Mouse (Mus musculus) right cerebral cortex, postnatal 25 days (tissue): ENCODE results near the gene S100a2.
A peak's percentile ranks its signal among the peaks of the same experiment; 100 is the strongest.

Experiments
- DNase-seq: peaks from one replicate; pipeline ENCODE4 v3.0.0; 2022

S100a2 gene

DNA sequence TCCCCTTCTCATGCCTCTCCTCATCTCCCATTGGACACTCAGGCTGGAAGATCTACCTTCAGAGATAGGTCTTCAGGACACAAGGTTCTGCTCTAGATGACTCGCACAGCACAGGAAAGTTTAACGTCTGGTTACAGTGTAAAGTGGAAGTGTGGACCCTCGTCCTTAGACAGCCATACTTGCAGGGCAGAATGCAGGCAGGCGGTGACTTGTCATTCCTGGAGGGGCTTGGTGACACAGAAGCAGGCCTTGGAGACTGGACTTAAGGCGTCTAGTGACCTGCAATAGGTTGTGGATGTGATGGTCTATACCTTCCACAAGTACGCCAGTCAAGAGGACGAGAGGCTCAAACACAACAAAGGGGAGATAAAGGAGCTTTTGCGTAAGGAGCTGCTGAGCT, at the start of gene S100a2:
S100a2 (plus strand) TSS at position 301 of the 400 bp plus-strand sequence.
- DNase-seq = no peak

DNA sequence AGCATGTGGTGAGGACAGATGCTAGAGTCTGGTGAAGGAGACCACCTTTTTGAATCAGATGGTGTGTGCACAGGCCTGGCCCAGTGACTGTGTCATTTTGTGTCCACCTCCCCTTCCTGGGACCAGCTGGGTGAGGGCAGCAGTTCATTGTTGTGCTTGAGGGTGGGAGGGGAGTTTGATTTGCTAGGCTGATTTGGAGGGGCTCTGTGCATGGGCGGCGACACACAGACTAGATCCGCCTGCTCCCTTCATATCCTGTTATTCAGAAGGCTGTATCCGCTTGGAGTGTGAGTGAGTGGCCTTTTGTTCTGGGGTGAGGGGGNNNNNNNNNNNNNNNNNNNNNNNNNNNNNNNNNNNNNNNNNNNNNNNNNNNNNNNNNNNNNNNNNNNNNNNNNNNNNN, 49.1 kb upstream of the S100a2 start:
- DNase-seq = no peak

DNA sequence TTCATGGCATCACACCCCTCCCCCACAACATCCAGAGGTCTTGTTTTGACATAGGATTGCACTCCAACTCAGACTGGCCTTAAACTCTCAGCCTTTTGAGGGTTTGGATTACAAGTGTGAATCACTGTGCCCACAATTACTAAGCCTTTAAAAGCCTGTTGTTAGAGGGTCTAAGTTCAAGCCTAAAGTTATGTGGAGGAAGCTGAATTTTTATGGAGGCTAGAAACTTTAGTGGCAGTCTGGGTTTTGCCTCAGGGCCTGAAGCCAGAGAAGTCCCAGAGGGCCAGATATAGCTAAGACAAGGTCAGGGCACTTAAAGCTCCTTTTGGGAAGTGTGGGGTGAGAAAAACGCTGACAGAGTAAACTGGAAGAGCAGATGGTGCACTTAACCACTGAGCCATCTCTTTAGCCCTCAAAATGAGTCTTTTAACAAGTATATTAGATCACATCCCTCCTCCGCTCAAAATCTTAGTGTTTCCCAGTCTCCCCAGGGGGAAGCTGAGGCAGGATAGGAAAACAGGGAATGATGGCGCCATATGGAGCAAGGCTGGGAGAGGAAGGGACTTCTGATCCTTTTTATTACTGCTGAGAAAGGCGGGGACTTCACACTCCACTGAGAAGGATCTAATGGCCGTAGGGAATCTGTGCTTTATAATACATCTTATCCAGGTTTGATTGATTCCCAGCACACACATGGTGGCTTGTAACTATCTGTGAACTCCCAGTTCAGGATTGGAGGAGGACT, 40.2 kb upstream of the S100a2 start:
- DNase-seq = no peak

- DNase-seq = no peak
These were observed 39.6 kb upstream of the S100a2 start for GRCm38 (mm10) chr3:90550421-90550790.

- no peak for DNase-seq
These were observed 37.8 kb upstream of the S100a2 start for GRCm38 (mm10) chr3:90552231-90552630.

DNA sequence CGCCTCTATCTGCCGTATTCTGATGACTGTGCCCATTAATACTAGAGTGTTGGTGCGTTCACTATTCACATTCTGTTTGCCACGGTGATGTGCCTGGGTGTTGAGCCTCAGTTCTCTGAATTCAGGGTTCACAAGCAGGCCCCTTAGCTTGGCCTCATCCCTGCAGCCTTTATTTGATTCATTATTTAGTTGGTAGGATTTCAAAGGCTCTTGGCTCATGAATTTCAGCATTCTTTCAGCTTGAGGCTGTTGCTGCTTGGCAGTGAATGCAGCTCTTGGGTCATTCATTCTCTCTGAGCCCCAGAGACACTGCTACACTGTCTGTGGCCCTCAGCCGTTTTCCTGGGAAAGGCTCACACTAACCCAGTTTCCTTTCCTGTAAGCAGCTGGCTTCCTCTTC, 34.1 kb upstream of the S100a2 start:
- peak; percentile 15 for DNase-seq

DNA sequence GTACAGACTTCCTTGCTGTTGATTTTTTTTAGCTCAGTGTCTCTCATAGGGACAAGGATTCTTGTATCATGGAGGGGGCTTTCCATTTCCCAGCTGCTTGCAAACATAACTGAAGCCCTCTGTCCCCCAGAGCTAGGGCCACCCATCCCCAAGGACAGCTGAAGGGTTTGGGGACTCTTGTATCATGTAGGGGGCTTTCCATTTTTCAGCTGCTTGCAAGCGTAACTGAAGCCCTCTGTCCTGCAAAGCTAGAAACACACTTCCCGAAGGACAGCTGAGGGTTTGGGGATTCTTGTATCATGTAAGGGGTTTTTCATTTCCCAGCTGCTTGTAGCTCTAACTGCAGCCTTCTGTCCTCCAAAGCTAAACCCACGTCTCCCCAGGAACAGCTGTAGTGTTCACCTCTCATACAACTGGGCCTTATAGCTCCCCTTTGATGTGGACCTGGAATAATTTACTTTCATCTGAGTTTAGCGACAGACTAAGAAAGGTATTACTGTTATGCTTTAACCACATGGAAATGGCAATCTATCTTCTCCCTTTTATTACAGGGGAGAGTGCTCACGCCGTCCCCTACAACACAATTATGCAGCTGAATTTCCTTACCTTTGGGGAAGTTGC, 29.9 kb upstream of the S100a2 start, which contains the start of gene S100a3:
S100a3 (plus strand) TSS at position 571 of the 621 bp plus-strand sequence.
- DNase-seq = no peak

GRCm38 (mm10) chr3:90574691-90575090, 15.4 kb upstream of the S100a2 start:
- DNase-seq = no peak

GRCm38 (mm10) chr3:90575320-90575719, 14.7 kb upstream of the S100a2 start:
- no peak for DNase-seq

DNA sequence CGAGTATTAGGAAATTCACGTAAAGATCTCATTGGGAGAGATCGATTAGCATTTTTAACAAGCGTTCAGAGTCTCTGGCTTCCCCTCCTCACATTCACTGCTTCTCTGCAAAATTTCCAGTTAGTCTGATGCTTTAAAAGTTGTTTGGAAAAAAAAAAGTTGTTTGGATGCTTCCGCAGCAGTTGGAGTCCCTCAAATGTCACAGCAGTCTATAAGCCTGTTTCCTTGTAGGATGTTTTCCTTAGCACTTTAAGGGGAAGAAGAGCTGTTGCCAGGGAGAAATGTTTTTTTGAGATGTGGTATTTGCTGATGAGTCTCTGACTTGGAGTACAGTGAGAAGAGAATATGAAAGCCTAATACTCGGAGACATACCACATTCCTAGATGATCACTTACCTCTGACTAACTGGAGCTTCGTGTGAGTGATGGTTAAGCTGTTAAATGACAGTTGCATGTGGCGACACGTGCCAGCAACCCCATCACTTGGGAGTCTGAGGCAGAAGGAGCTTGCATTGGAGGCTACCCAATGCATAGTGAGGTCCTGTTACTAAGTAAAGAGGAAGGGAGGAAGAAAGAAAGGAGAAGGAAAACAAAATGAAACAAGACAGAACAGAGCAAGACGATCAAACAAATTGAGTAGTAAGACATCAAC, 13.6 kb upstream of the S100a2 start:
- DNase-seq = no peak

GRCm38 (mm10) chr3:90579433-90579832, 10.6 kb upstream of the S100a2 start:
- no peak for DNase-seq

- no peak for DNase-seq
These were observed 8.9 kb upstream of the S100a2 start for GRCm38 (mm10) chr3:90581141-90581540.

- no peak for DNase-seq
These were observed 7.9 kb upstream of the S100a2 start for GRCm38 (mm10) chr3:90582156-90582555.

- DNase-seq = no peak
These were observed 7.5 kb upstream of the S100a2 start for GRCm38 (mm10) chr3:90582556-90582955.

DNA sequence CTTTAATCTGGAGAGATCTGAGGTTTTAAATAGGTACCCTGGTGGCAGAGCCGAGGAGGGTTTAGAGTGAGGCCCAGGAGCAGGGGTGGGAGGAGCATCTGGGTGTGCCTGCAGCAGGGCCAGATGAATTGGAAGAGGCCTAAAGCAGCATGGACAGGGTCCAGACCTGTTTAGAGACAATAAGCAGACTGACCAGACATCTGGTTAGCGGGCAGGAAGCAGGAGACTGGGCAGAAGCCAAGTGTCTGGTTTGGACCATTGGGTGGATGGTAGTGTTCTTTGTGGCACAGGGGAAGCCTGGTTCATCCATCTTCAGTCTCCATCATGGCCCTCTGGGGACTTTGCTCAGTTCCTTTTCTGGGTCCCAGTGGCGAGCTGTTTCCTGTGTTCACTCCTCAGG, 6.2 kb upstream of the S100a2 start:
- DNase-seq = no peak

DNA sequence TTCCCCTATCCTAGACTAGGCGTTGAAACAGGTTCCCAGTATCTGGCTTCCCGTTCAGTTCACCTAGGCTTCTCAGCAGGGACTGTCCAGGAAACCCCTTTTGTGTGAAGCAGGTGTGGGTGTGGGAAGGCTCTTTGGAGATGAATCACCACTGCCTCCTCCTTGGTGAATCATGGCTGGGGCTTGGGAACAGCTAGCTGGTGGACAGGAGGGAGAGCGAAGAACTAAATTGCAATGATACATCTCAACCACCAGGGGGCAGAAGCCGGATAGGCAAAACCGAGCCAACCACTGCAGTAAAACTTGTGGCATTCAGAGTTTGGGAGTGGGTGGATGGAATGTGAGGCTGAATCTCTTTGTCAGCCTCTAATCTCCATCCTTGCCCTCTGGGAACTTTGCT, 4.5 kb upstream of the S100a2 start:
- peak; percentile 75 for DNase-seq

GRCm38 (mm10) chr3:90586016-90586643, 3.9 kb upstream of the S100a2 start:
- DNase-seq = no peak

GRCm38 (mm10) chr3:90586906-90587305, 3.1 kb upstream of the S100a2 start:
- DNase-seq = no peak

- DNase-seq = no peak
These were observed 2.5 kb upstream of the S100a2 start for GRCm38 (mm10) chr3:90587361-90588101.

DNA sequence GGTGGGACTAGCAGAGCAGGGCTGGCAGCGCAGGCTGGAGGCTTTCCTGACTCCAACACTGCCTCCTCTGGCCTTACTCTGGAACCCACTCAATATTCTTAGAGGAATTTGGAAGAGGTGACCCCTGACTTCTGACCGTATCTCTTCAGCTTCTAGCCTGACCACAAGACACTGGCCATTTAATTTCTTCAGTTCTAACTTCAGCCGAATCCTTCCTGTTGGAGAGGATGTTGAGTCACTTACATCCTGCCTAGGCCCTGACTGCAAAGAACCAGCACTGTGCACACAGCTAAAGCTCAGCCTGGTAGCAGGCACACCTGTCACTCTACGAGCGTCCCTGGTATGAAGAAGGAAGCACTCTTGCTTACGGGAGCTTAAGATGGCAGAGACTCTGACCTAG, 657 bp upstream of the S100a2 start:
- DNase-seq = no peak

DNA sequence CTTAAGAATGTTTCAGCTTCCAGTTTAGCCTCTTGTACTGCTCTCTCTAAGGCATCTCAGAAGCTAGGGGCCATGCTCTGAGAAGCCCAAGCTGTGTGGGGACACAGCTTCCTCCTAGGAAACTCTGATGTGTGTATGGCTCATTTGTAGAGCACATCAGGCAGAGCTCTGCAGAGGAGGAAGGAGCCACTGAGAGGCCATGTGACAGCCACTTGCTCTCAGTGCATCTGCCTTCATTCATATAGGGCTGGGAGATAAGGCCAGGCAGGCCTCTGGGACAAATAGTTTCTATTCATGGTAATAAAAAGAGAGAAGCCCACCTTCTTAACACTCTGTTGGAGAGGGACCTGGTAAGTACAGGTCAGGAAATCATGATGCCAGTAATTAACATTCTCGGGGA, 4.4 kb downstream of the S100a2 start:
- DNase-seq = no peak

DNA sequence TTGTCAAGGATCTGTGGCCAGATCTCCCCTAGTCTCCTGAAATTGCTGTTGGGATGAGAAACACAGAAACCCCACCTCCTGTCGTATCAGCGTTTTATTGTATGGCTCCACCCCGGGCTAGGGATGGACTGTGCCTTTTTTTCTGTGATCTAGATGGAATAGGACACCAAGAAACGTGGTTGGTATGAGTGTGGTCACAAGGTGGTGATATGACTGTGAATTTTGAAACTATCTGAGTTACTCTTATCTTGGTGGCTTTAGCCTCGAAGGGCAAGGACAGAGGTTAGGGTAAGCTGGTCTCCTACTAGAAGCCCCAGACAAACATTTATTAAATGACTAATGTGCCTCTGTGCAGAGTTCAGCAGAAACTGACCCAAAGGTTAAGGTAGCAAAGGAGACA, 5.5 kb downstream of the S100a2 start:
- DNase-seq = no peak

DNA sequence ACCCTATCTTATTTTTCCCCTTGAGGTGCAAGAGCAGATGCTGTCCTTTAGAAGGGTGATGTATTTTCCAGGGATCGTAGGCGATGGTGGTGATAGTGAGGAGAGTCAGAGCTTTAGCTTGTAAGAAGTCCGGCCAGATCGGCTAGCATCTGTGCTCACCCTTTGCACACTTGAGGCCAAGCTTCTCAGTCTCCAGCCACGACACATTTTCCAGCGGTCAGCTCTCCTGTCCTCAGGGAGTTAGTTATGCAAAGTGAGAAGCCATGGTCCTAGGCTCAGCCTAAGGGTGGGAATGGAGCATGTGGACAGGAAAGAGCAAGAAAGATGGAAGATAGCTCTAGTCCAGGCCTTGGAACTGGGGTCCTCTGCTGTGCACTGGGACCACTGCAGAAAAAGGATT, 6.8 kb downstream of the S100a2 start:
- DNase-seq = no peak
